Mouse (Mus musculus): ENCODE data around the gene Pus1.

- TF ChIP-seq CHD2 (IDR thresholded peaks at IDR 0.05; ENCODE audit: low read depth, low read length) (no peak), ZNF384 (IDR thresholded peaks at IDR 0.05; ENCODE audit: low read depth, low read length) (no peak), ZC3H11A (IDR thresholded peaks at IDR 0.05; ENCODE audit: borderline replicate concordance, low read depth, low read length) (no peak)
Measured at GRCm38 (mm10) chr5:110809667-110810325, 29.3 kb upstream of the Pus1 start, which contains the start of gene Ulk1.
